Mouse (Mus musculus) limb, embryonic 11.5 days (tissue): Measurements from ENCODE around the gene Mex3d. TPM values are rescaled to one million over a fixed set of nuclear protein-coding genes. Genes with fewer than 3 reads are reported as not detected.

Experiments used
- ATAC-seq: fragments of 200-750 bp; cut with Nextera tagmentation; 2 replicates; pipeline ENCODE4 v1.8.0; 2017; ENCODE audit warnings: low read depth; ENCODE audit not compliant: insufficient number of reproducible peaks, low FRiP score, low TSS enrichment
- DNase-seq: peaks from one replicate; pipeline ENCODE4 v3.0.0-alpha.2; 2015; ENCODE audit warnings: low spot score
- H3K27ac ChIP-seq: fragments of 300-500 bp; sonication (generic); replicated peaks from 2 replicates; pipeline ENCODE4 v1.5.1; 2014; ENCODE audit warnings: low read depth, mild to moderate bottlenecking, low read length
- H3K27me3 ChIP-seq: fragments of 300-500 bp; sonication (generic); 2 replicates; pipeline ENCODE4 v1.6.1; 2014; ENCODE audit warnings: mild to moderate bottlenecking, low read length, mixed read lengths; ENCODE audit not compliant: control insufficient read depth, insufficient read depth
- H3K36me3 ChIP-seq: fragments of 300-500 bp; sonication (generic); 2 replicates; pipeline ENCODE4 v1.6.1; 2014; ENCODE audit warnings: mild to moderate bottlenecking, low read length, moderate library complexity, mixed read lengths; ENCODE audit not compliant: control insufficient read depth, insufficient read depth
- H3K4me1 ChIP-seq: fragments of 300-500 bp; sonication (generic); 2 replicates; pipeline ENCODE4 v1.6.1; 2014; ENCODE audit warnings: low read length, mixed read lengths; ENCODE audit not compliant: control insufficient read depth, insufficient read depth
- H3K4me2 ChIP-seq: fragments of 300-500 bp; sonication (generic); 2 replicates; pipeline ENCODE4 v1.6.1; 2014; ENCODE audit warnings: low read depth, mild to moderate bottlenecking, moderate library complexity; ENCODE audit not compliant: severe bottlenecking
- H3K4me3 ChIP-seq: fragments of 300-500 bp; sonication (generic); 2 replicates; pipeline ENCODE4 v1.5.1; 2014; ENCODE audit warnings: low read depth, low read length
- H3K9ac ChIP-seq: fragments of 300-500 bp; sonication (generic); 2 replicates; pipeline ENCODE4 v1.6.1; 2014; ENCODE audit warnings: mild to moderate bottlenecking, low read length
- H3K9me3 ChIP-seq: fragments of 300-500 bp; sonication (generic); 2 replicates; pipeline ENCODE4 v1.6.1; 2016; ENCODE audit warnings: low read length; ENCODE audit not compliant: control insufficient read depth
- WGBS: fragments of 180-500 bp; shearing (Covaris S2); extraction: QIAGEN DNeasy Blood & Tissue Kit; methylation state at CpG from one replicate; pipeline ENCODE4 v1.1.7; 2014; 5-methylcytosine and 5-hydroxymethylcytosine counted together
- polyA plus RNA-seq: library from polyadenylated mRNA; unstranded; fragments of >200 nt; fragmentation: Nextera tagmentation; extraction: Ambion mirVana; gene quantifications from 2 replicates; pipeline ENCODE4 v1.2.1, GENCODE M21; 2014

Gene Mex3d
- polyA plus RNA-seq, 1 experiment from 2014 or later: 9.8 TPM

GRCm38 (mm10) chr10:80374063-80374462 is 13.4 kb downstream of the Mex3d start:
- H3K36me3 ChIP-seq: no peaks in the 10 kb centered on the region
- DNase-seq (peak; percentile 80), ATAC-seq (no peak)
- no peak overlapping the region for H3K4me3 ChIP-seq
- no peak overlapping the region for H3K9ac ChIP-seq
- no peak overlapping the region for H3K4me2 ChIP-seq
- peaks cover 5% of the 10 kb centered on the region; the same call in 1 of the 2 replicates for H3K4me1 ChIP-seq
- 18% methylated on average over 6 of the region's 6 CpGs for WGBS
- no peaks in the 10 kb centered on the region for H3K9me3 ChIP-seq
- no peak overlapping the region for H3K27ac ChIP-seq
- H3K27me3 ChIP-seq: no peaks in the 10 kb centered on the region

GRCm38 (mm10) chr10:80372706-80373105 is 14.8 kb downstream of the Mex3d start:
- no peak for DNase-seq
- WGBS: 87% methylated on average over 6 of the region's 6 CpGs
- no peaks in the 10 kb centered on the region for H3K9me3 ChIP-seq
- ATAC-seq: no peak
- H3K4me2 ChIP-seq: no peak overlapping the region
- peaks cover 5% of the 10 kb centered on the region; the same call in 1 of the 2 replicates for H3K4me1 ChIP-seq
- H3K4me3 ChIP-seq: no peak overlapping the region
- no peak overlapping the region for H3K9ac ChIP-seq
- no peak overlapping the region for H3K27ac ChIP-seq
- no peaks in the 10 kb centered on the region for H3K27me3 ChIP-seq
- H3K36me3 ChIP-seq: no peaks in the 10 kb centered on the region

- WGBS: 56% methylated on average over 9 of the region's 9 CpGs
- no peak for DNase-seq
- Histone ChIP-seq H3K27me3 (no peaks in the 10 kb centered on the region), H3K9ac (no peak overlapping the region), H3K4me1 (peaks cover 5% of the 10 kb centered on the region; the same call in 1 of the 2 replicates), H3K4me3 (no peak overlapping the region; the same call in 1 of the 2 replicates), H3K4me2 (peak overlapping the region; percentile 11; the same call in 1 of the 2 replicates), H3K27ac (no peak overlapping the region), H3K9me3 (no peaks in the 10 kb centered on the region), H3K36me3 (no peaks in the 10 kb centered on the region)
- ATAC-seq: no peak
Measured at GRCm38 (mm10) chr10:80371983-80372382, 15.5 kb downstream of the Mex3d start.

DNA sequence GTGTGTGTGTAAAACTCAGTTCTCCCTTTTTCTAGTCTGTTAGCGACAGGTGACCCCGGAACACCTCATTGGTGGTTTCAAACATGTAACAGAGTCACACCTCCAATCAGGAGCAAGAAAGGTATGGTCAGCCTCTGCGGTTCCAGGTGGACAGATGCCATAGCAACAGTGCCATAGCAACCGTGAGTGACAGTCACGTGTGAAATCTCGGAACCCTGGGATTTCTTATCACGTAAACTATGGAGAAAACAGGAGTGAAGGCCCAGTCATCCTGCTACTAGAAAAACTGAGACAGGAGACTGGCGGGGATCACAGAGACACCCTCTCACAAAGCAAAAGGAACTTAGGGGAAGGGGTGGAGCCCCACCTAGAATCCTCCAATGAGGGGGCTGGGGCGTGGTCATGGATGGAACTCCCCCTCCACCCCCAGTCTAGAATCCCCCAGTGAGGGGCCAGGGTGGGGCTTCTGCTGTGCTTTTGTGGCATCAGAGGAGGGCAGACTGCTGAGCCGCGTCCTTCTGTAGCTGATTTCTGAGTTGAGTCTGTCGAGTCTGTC is 16.0 kb downstream of the Mex3d start:
- DNase-seq: peak; percentile 80
- ATAC-seq: peak; percentile 82
- Histone ChIP-seq H3K9me3 (no peaks in the 10 kb centered on the region), H3K27ac (no peak overlapping the region), H3K4me3 (peak overlapping the region; percentile 26), H3K9ac (no peak overlapping the region), H3K4me2 (peak overlapping the region; percentile 11; the same call in 1 of the 2 replicates), H3K36me3 (no peaks in the 10 kb centered on the region), H3K4me1 (peaks cover 5% of the 10 kb centered on the region; the same call in 1 of the 2 replicates), H3K27me3 (no peaks in the 10 kb centered on the region)
- 2% methylated on average over 12 of the region's 12 CpGs for WGBS

DNA sequence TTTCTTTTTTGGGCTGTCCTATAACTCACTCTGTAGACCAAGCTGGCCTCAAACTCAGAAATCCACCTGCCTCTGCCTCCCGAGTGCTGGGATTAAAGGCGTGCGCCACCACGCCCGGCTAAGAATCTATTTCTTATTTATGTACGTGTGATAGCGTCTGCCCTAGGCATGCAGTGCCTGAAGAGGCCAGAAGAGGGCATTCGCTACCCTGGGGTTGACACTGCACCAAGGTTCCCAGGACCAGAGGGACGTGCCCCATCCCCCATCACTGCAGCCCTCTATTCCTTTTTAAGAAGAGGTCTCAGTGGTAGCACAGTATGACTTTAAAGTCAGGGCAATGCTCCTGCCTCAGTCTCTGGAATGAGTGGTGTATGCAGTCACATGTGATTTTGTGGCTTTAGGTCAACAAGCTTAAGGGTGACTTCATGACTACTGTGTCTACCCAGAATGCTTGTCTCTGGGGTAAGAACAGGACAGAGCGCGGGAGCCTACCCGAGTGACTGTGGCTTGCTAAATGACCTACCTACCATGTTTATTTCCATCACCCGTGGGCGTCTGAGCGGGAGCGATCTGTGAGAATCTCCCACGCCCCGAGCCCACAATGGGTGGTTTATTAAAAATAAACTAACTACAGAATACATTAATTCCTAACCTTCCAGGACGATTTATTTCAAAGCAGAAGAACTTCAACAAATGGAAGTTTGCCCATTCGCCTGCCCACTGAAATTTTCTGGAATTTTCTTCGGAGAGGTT is 17.3 kb downstream of the Mex3d start:
- H3K36me3 ChIP-seq: no peaks in the 10 kb centered on the region
- no peak overlapping the region for H3K9ac ChIP-seq
- ATAC-seq (no peak), DNase-seq (no peak)
- H3K27me3 ChIP-seq: no peaks in the 10 kb centered on the region
- 84% methylated on average over 21 of the region's 21 CpGs for WGBS
- peaks cover 5% of the 10 kb centered on the region; the same call in 1 of the 2 replicates for H3K4me1 ChIP-seq
- H3K4me2 ChIP-seq: no peak overlapping the region
- H3K9me3 ChIP-seq: no peaks in the 10 kb centered on the region
- H3K27ac ChIP-seq: no peak overlapping the region
- no peak overlapping the region for H3K4me3 ChIP-seq

- DNase-seq (no peak), ATAC-seq (no peak)
- 0 out of 2 replicates have a peak, but pooled peaks cover 3% of the 10 kb centered on the region for H3K27me3 ChIP-seq
- no peak overlapping the region for H3K9ac ChIP-seq
- H3K36me3 ChIP-seq: no peaks in the 10 kb centered on the region
- WGBS: 88% methylated on average over 6 of the region's 6 CpGs
- H3K9me3 ChIP-seq: no peaks in the 10 kb centered on the region
- peaks cover 5% of the 10 kb centered on the region; the same call in 1 of the 2 replicates for H3K4me1 ChIP-seq
- no peak overlapping the region for H3K27ac ChIP-seq
- H3K4me2 ChIP-seq: no peak overlapping the region
- H3K4me3 ChIP-seq: no peak overlapping the region
Measured at GRCm38 (mm10) chr10:80368392-80368791, 19.1 kb downstream of the Mex3d start.

DNA sequence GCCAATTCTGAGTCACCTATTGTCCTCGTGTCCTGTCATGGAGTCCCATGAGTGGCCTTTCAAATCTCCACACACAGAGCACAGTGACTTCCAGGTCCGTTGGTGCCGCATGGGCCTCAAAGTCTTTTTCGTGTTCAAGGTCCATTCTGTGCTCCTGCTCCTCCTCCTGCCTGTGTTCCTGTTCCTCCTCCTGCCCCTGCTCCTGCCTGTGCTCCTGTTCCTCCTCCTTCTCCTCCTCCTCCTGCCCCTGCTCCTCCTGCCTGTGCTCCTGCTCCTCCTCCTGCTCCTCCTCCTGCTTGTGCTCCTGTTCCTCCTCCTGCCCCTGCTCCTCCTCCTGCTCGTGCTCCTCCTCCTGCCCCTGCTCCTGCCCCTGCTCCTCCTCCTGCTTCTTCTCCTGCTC is 19.5 kb downstream of the Mex3d start:
- Histone ChIP-seq H3K4me1 (peaks cover 5% of the 10 kb centered on the region; the same call in 1 of the 2 replicates), H3K27ac (no peak overlapping the region), H3K27me3 (0 out of 2 replicates have a peak, but pooled peaks cover 3% of the 10 kb centered on the region), H3K9ac (no peak overlapping the region), H3K9me3 (no peaks in the 10 kb centered on the region), H3K4me3 (no peak overlapping the region), H3K36me3 (no peaks in the 10 kb centered on the region), H3K4me2 (no peak overlapping the region)
- WGBS: 66% methylated on average over 5 of the region's 5 CpGs
- DNase-seq (no peak), ATAC-seq (no peak)

DNA sequence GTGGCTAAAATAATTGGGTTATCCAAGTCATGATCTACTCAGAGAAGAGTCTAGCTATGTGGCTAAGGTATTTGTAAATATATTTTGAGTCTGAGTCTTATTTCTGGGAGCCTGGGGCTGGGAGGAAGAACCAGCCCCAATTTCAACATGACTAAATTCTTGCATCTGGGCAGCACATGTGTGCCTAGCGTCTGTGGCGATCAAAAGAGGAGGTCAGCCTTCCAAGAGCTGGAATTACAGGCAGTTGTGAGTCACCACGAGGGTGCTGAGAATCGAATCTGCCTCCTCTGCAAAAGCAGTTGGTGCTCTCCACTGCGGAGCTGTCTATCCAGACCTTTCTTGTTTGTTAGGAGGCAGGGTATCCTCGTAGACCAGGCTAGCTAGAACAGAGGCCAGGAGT is 21.7 kb downstream of the Mex3d start:
- H3K27me3 ChIP-seq: 0 out of 2 replicates have a peak, but pooled peaks cover 3% of the 10 kb centered on the region
- WGBS: 54% methylated on average over 6 of the region's 6 CpGs
- DNase-seq (no peak), ATAC-seq (no peak)
- H3K4me3 ChIP-seq: no peak overlapping the region
- no peaks in the 10 kb centered on the region for H3K4me1 ChIP-seq
- H3K9me3 ChIP-seq: no peaks in the 10 kb centered on the region
- no peak overlapping the region for H3K27ac ChIP-seq
- H3K36me3 ChIP-seq: no peaks in the 10 kb centered on the region
- no peak overlapping the region for H3K4me2 ChIP-seq
- no peak overlapping the region for H3K9ac ChIP-seq
